Mouse (Mus musculus): ENCODE data around the gene Spopl. TPM values are rescaled to one million over a fixed set of nuclear protein-coding genes. Genes with fewer than 3 reads are reported as not detected.
A peak's percentile ranks its signal among the peaks of the same experiment; 100 is the strongest.
"Not testable (repeated sequence)": the region's sequence is repeated elsewhere in the genome, so short reads cannot be mapped to it uniquely, and the experiment has no call there.

Spopl gene
- 10 to 100 TPM; 21.2 to 24.8 TPM for total RNA-seq (2021)

DNA sequence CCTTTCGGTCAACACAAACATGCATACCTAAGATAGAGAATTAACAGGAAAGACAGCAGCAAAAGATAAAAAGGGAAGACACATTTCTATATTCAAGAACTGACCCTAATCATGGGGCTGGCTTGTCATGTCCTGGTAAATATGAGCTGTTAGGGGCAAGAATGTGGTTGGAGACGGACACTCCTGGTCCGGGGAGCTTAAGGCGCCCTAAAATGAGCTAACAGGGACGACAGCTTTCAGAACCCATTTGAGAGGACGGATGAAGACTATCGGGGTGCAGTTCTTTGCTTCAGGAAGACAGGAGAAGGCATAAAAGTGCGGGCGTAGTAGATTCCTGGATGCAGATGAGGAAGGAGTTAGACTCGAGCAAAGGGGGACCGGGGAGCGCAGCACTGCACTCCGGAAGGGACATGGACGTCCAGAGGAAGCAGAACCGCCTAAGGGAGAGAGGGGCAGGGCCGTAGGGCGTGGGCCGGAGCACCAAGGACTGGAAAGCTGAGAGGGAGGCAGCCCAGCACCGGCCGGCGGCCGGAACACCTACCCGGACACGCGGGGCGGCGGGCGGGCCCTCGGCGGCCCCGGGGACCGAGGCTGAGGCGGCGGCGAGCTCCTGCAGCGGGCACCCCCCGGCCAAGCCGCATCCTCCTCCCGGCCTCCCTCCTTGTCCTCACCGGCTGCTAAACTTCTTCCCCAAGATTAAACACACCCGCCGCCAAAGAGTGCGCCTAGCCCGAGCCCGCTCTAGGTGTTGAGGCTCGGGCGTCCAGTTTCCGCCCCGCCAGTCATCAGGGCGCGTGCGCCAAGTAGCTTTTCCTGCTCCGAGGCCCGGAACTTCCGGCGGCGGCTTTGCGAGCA is at the start of gene Spopl:
Spopl (minus strand) TSS at position 805 of the 855 bp plus-strand sequence.
- DNase-seq (ENCODE audit: extremely low spot score in 1 of 2, low spot score in 1 of 2): peak; percentile 82 to 84

DNA sequence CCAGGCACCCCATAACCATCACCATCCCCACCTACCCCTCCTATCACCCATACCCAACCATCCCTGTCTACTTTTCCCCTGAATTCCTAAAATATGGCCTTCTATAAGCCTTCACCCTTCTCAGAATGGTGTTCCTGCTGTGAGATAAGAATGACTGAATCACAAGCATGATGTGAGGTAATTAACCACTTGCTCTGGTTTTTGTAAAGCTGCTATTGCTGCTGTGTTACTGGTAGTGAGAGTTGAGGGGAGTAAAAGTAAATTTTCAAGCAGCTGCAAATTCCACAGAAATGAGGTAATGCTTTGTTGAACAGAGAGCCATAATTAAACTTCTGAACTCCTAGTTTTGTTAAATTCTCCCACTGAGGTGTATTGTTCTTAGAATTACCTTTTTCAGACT is 48.2 kb upstream of the Spopl start:
- DNase-seq (ENCODE audit: extremely low spot score in 1 of 2, low spot score in 1 of 2): no peak

DNA sequence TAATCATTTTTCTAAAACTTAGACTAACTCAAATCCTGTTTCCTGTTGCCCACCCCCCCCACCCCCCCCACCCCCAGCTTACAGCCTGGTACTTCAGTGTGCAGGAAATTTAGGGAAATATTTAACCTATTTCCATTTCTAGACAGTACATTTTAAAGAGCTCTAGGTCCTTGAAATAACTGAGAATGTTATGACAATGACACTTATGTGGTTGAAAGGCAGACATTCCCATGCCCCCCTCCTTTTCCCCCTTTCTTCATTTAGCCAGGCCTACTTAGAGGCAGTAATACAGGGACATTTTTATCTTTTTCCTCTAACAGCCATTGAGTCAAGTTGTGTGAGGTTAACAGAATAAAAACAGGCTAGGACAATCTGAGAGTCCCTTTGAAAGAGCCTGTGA is 46.1 kb upstream of the Spopl start:
- no peak for DNase-seq (ENCODE audit: extremely low spot score in 1 of 2, low spot score in 1 of 2)

DNA sequence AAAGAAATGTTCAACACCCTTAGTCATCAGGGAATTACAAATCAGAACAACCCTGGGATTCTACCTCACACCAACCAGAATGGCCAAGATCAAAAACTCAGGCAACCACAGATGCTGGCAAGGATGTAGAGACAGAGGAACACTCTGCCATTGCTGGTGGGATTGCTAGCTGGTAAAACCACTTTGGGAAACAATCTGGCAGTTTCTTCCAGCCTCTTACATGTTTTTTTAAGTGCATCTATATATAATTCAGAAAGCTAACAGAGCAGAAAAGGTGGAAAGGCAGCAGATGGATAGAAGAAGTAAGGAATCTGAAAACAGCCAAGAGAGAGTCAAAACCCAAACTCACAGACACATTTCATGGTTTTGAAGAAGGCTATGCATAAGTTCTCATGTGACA is 33.5 kb upstream of the Spopl start:
- DNase-seq (ENCODE audit: extremely low spot score in 1 of 2, low spot score in 1 of 2): no peak

DNA sequence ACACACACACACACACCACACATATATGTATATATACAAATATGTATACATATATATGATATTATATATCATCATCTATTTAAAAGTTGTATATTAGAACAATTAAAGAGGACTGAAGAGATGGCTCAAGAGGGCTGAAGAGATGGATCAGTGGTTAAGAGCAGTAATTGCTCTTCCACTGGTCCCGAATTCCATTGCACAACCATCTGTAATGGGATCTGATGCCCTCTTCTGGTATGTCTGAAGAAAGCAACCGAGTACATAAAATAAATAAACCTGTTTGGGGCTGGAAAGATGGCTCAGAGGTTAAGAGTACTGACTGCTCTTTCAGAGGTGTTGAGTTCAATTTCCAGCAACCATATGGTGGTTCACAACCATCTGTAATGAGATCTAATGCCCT is 16.9 kb upstream of the Spopl start:
- DNase-seq (ENCODE audit: extremely low spot score in 1 of 2, low spot score in 1 of 2): no peak

DNA sequence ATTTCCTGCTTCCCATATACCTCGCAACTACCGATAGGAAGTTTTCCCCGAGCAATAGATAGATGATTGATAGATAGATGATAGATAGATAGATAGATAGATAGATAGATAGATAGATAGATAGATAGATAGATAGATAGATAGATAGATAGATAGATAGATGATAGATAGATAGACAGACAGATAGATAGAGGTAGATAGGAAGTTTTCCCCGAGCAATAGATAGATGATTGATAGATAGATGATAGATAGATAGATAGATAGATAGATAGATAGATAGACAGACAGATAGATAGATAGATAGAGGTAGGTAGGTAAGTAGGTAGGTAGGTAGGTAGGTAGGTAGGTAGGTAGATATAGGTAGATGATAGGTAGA is 239 bp upstream of the Spopl start:
- not testable (repeated sequence) for DNase-seq (ENCODE audit: extremely low spot score in 1 of 2, low spot score in 1 of 2)

DNA sequence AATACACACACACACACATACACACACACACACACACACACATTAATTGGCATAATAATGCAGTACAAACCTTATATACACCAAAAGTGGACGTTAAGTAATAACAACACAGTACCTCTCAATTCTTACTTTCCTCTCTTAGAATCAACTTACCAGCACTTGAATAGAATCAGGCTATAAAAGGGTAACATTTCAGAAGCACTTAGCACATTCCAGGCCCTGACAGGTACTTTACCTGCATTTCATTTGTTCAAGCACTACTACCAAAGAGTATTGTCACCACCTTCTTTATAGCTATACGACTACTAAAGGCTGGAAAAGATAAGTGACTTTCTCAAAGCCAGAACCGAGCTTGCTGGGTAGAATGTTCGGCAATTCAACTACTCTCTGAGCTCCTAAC is 1.3 kb downstream of the Spopl start:
- no peak for DNase-seq (ENCODE audit: extremely low spot score in 1 of 2, low spot score in 1 of 2)

DNA sequence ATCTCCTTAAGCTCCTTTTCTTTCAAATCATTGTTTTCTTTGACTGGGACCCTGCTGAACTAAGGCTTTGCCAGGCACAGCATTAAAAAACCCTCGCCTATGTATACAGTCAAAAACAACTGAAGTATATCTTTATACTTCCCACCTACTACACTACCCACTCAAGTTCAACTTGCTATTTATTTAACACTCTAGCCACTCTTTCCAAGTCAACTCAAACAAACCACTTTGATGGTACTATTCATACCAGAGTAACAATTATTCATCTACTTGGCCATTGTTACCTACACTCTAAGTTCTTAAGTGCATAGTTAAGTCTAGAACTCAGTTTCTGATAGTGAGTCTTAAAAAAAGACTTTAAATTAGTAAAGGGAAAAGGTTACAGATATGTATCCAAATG is 3.1 kb downstream of the Spopl start:
- DNase-seq (ENCODE audit: extremely low spot score in 1 of 2, low spot score in 1 of 2): no peak

DNA sequence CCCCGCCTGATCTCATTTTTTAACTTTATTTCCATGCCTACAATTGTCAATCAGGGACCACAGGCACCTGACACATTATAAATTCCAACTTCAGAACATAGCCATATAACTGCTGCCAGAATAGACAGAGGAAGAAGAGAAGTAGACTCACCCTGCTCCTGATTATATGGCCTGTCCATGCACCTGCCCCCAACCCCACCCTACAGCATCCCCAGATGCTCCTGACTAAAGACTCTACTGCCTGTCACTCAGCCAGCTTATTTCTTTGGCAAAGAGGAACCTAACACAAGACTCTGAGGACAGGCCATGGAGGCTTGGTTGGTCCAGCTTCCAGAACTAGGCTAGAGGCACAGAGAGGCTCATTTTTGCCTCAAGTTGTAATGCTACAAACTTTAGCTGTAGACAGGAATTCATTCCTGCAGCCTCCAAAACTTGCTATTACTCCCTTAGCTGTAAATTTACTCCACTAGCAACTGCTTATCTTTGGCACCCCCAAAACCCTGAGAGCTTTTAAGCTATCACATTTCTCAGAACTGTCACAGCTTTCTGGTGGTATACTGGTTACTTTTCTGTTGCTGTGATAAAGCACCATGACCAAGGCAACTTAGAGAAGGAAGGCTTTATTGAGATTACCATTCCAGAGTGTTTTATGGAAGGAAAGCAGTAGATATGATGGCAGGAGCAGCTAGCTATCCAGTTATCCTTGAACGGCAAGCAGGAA is 6.7 kb downstream of the Spopl start:
- no peak for DNase-seq (ENCODE audit: extremely low spot score in 1 of 2, low spot score in 1 of 2)

DNA sequence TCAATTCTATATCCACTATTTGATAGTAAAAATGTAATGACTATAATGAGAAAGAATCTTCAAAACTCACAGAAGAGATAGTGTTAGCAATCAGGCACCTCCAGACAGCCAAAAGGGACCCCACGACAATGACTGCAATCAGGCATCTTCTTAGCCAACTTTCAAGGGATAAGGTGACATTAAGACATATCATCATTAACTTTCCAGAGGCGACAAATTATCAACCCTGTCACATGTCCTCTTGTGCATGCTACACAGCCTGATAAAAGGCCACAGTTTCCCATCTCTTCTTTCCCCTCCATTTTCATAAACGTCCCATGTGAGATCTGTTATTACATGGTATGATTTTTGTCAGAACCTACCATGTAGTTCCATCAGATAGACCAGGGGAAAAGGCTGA is 9.0 kb downstream of the Spopl start:
- DNase-seq (ENCODE audit: extremely low spot score in 1 of 2, low spot score in 1 of 2): no peak

DNA sequence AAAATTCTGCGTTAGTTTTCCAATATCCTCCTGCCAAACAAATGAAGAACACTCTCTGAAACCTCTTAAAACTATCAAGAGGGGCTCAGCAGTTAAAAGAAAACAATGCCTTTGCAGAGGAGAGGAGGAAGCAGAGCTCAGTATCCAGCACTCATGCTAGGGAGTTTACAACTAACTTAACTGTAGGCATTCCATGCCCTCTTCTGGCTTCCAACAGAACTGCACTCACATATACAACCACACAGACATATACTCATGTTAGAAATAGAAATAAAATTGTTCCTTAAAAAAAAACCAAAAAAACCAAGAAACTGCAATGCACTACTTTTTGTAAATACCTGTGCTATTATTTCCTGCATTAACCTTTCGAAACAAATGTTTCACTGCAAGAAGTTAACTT is 12.7 kb downstream of the Spopl start:
- DNase-seq (ENCODE audit: extremely low spot score in 1 of 2, low spot score in 1 of 2): no peak

DNA sequence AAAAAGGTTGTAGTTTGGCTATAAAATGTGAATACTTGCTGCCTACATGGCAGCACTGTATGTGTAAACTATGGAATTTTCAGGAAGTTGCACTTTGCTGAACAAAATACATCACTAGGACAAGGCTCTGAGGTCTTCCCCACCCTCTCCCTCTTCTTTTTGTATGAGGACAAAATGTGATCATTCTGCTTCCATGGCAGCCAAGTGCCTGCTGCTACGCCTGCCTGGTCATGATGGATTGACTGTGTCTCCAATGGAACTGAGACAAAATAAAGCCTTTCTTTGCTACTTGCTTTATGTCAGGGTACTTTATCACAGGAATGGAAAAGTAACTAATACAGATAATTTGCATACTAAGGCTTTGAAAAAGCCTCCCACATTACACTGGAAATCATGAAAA is 20.7 kb downstream of the Spopl start:
- no peak for DNase-seq (ENCODE audit: extremely low spot score in 1 of 2, low spot score in 1 of 2)

DNA sequence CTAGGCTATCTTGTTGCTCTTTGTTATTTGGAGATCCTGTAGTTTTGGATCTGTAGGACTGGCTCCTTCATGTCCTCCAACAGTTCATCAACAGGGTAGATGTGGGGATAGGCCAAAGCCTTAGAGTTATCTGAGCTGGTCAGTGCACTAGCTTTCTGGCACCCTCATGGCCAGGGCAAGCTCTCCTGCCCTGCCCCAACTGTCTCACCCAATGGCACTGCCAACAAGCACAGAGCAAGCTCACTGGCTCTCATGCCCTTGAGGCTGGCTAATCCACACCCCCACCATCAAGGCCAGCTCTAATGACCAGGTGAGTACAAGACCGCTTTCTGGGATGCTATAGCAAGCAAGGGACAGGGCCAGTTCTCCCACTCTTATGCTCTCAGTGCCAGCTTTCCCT is 24.7 kb downstream of the Spopl start:
- no peak for DNase-seq (ENCODE audit: extremely low spot score in 1 of 2, low spot score in 1 of 2)

DNA sequence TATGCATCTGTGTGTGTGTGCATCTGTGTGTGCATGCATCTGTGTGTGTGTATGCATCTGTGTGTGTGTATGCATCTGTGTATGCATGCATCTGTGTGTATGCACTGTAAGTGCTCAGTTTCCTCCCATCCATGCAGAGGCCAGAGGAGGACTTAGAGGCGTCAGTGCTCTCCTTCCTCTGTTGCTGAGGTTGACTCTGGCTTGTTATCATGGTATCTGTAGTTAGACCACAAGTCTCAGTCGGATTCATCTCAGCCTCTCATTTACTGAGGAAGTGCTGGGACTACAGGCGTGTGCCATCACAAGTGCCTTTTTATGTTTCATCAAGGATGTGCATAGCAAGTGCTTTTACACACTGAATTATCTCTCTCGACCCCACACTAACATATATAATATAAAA is 31.9 kb downstream of the Spopl start:
- no peak for DNase-seq (ENCODE audit: extremely low spot score in 1 of 2, low spot score in 1 of 2)

DNA sequence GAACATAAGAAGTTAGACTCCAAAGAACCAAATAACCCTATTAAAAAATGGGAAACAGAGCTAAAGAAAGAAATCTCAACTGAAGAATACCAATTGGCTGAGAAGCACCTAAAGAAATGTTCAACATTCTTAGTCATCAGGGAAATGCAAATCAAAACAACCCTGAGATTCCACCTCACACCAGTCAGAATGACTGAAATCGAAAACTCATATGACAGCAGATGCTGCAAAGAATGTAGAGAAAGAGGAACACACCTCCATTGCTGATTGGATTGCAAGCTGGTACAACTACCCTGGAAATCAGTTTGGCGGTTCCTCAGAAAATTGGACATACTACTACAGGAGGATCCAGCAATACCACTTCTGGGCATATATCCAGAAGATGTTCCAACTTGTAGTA is 44.2 kb downstream of the Spopl start:
- not testable (repeated sequence) for DNase-seq (ENCODE audit: extremely low spot score in 1 of 2, low spot score in 1 of 2)

DNA sequence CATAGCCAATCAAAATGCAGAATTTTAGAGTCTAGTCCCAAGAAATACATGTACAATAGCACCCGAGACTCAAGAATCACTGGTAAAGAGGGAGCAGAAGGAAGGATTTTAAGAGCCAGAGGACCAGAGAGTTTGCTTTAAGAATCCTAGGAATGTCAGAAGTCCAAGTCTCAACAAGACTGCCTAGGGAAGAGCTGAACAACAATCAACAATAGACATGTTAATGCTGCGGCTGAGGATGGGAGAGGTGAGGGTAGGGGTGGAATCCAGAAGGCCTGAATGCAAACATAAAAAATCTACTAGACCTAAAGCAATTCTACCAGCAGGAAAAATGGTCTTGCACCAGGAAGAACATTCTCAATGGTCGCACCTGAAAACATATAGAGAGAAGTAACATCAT is 66.8 kb downstream of the Spopl start:
- no peak for DNase-seq (ENCODE audit: extremely low spot score in 1 of 2, low spot score in 1 of 2)

DNA sequence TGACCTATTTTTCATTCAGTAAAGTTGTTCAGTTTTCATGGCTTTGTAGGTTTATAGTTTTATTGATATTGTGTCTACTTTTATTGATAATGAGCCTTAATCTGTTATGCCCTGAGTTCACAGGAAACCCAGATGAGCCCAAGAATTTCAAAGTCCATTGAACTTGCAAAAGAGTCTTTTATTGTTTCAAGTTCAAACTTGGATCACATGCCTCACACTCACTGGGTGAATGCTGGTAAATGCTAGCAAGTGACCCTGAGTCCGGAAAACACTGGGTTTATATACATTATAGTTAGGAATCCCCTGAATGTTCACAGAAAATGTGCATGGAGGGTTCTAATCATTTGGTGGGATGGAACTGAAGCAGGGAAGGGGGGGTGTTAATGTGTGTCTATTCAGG is 90.2 kb downstream of the Spopl start:
- DNase-seq (ENCODE audit: extremely low spot score in 1 of 2, low spot score in 1 of 2): no peak

DNA sequence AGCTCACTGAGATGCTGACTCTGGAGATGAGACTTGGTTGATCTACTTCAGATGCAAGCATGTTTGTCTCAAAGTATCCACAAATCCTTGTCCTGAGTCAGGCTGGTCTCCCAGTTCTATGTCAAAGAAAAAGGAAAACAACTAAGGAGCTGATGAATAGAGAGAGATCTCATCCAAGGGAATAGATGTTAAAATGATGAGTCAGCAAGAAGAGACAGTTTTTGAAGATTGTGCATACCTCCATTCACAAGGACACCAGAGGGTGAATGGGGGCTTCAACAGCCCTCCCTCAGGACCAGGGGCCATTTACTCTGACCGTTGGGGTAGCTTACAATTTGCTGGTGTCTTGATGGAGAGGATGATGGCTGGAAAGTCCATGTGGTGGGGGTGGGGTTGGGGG is 104.4 kb downstream of the Spopl start:
- DNase-seq (ENCODE audit: extremely low spot score in 1 of 2, low spot score in 1 of 2): no peak

DNA sequence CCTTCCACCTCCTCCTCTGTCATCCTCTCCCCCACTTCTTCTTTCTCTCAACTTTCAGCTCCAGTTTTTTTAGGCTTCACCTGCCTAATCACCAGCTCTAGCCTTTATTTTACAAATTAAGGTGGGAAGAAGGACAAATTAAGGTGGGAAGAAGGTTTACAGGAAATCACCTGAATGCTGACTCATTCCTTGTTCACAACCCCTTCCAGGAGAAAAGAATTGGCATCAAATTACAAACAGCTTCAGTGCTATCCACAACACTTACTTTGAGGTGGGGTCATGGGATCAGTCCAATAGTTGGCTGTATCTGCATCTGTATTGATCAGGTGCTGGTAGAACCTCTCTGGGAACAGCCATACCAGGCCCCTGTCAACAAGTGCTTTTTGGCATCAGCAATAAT is 114.5 kb downstream of the Spopl start:
- no peak for DNase-seq (ENCODE audit: extremely low spot score in 1 of 2, low spot score in 1 of 2)
